Mouse (Mus musculus) liver, embryonic 11.5 days (tissue): Measurements from ENCODE around the gene Wsb2. TPM values are rescaled to one million over a fixed set of nuclear protein-coding genes. Genes with fewer than 3 reads are reported as not detected.

Experiments used
- ATAC-seq: fragments of 200-750 bp; cut with Nextera tagmentation; replicated peaks from 2 replicates; pipeline ENCODE4 v1.8.0; 2017; ENCODE audit warnings: moderate number of reproducible peaks, mild to moderate bottlenecking, moderate TSS enrichment, moderate library complexity; ENCODE audit not compliant: low FRiP score
- DNase-seq: peaks from one replicate; pipeline ENCODE4 v3.0.0-alpha.2; 2017; ENCODE audit warnings: low spot score
- H3K27ac ChIP-seq: fragments of 300-500 bp; sonication (generic); 2 replicates; pipeline ENCODE4 v1.5.1; 2014; ENCODE audit warnings: mild to moderate bottlenecking, low read depth, low read length, control low read depth
- H3K27me3 ChIP-seq: fragments of 300-500 bp; sonication (generic); replicated peaks from 2 replicates; pipeline ENCODE4 v1.6.1; 2014; ENCODE audit warnings: low read length, mixed read lengths; ENCODE audit not compliant: control insufficient read depth, insufficient read depth
- H3K36me3 ChIP-seq: fragments of 300-500 bp; sonication (generic); 2 replicates; pipeline ENCODE4 v1.6.1; 2014; ENCODE audit warnings: mild to moderate bottlenecking, low read length, moderate library complexity, mixed read lengths; ENCODE audit not compliant: control insufficient read depth, insufficient read depth
- H3K4me1 ChIP-seq: fragments of 300-500 bp; sonication (generic); replicated peaks from 2 replicates; pipeline ENCODE4 v1.6.1; 2014; ENCODE audit warnings: low read length, mixed read lengths; ENCODE audit not compliant: control insufficient read depth, insufficient read depth
- H3K4me2 ChIP-seq: fragments of 300-500 bp; sonication (generic); 2 replicates; pipeline ENCODE4 v1.6.1; 2014; ENCODE audit warnings: mild to moderate bottlenecking, control low read depth, moderate library complexity
- H3K4me3 ChIP-seq: fragments of 300-500 bp; sonication (generic); 2 replicates; pipeline ENCODE4 v1.5.1; 2014; ENCODE audit warnings: low read depth, low read length, control low read depth
- H3K9ac ChIP-seq: fragments of 300-500 bp; sonication (generic); 2 replicates; pipeline ENCODE4 v1.6.1; 2014; ENCODE audit warnings: low read depth, low read length, control low read depth
- H3K9me3 ChIP-seq: fragments of 300-500 bp; sonication (generic); 2 replicates; pipeline ENCODE4 v1.6.1; 2016; ENCODE audit warnings: low read length, inconsistent platforms, mixed read lengths; ENCODE audit not compliant: control insufficient read depth
- WGBS: fragments of 180-500 bp; shearing (Covaris S2); extraction: QIAGEN DNeasy Blood & Tissue Kit; methylation state at CpG from one replicate; pipeline ENCODE4 v1.1.7; 2014; 5-methylcytosine and 5-hydroxymethylcytosine counted together
- polyA plus RNA-seq: library from polyadenylated mRNA; unstranded; fragments of >200 nt; fragmentation: Nextera tagmentation; extraction: Ambion mirVana; gene quantifications from 2 replicates; pipeline ENCODE4 v1.2.1, GENCODE M21; 2014

The Wsb2 gene
- polyA plus RNA-seq, 1 experiment from 2014 or later: 36.3 TPM

DNA sequence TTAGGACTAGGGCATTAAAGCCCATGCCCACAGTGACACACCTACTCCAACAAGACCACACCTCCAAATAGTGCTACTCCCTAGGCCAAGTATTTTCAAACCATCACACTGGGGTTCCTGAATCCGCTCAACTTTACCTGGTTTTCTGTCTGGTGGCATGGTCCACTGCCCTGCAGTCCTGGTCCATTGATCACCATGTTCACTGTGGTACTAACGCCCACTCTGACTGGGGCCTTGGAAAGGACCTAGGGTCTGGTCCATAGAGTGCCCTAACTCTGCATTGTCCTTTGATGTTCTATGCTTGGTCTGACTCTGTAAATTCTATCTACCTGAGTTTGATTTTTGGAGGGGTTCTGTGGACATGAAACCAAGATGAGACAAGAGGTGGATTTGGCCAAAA, 9.3 kb upstream of the Wsb2 start:
- Histone ChIP-seq H3K4me3 (no peak overlapping the region), H3K4me2 (peak overlapping the region; percentile 12; the same call in 1 of the 2 replicates), H3K27ac (no peak overlapping the region), H3K9me3 (no peaks in the 10 kb centered on the region), H3K27me3 (no peaks in the 10 kb centered on the region), H3K9ac (no peak overlapping the region), H3K4me1 (no peaks in the 10 kb centered on the region), H3K36me3 (no peaks in the 10 kb centered on the region)
- DNase-seq (no peak), ATAC-seq (no peak)
- 90% methylated on average over 2 of the region's 2 CpGs for WGBS

DNA sequence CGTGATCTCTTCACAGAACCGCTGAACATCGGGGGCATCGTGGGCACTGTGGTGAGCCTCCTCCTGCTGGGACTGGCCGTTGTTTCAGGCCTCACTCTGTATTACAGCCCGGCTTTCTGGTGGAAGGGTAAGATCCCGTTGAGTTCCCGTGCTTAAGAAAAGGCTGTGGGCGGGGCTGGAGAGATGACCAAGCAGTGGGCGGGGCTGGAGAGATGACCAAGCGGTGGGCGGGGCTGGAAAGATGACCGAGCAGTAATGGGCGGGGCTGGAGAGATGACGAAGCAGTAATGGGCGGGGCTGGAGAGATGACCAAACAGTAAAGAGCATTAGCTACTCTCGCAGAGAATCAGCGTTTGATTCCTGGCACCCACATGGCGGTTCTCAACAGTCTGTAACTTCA, 8.8 kb upstream of the Wsb2 start:
- peak; percentile 67 for DNase-seq
- WGBS: 28% methylated on average over 19 of the region's 19 CpGs
- Histone ChIP-seq H3K27ac (no peak overlapping the region), H3K36me3 (no peaks in the 10 kb centered on the region), H3K4me2 (peak overlapping the region; percentile 41; the same call in 1 of the 2 replicates), H3K27me3 (no peaks in the 10 kb centered on the region), H3K9me3 (no peaks in the 10 kb centered on the region), H3K9ac (no peak overlapping the region), H3K4me3 (no peak overlapping the region), H3K4me1 (no peaks in the 10 kb centered on the region)
- peak; percentile 61; the same call in 1 of the 2 replicates for ATAC-seq

GRCm38 (mm10) chr5:117354121-117354520, 3.0 kb upstream of the Wsb2 start:
- 40% methylated on average over 8 of the region's 8 CpGs for WGBS
- H3K27me3 ChIP-seq: peaks cover 3% of the 10 kb centered on the region; the same call in 1 of the 2 replicates

DNA sequence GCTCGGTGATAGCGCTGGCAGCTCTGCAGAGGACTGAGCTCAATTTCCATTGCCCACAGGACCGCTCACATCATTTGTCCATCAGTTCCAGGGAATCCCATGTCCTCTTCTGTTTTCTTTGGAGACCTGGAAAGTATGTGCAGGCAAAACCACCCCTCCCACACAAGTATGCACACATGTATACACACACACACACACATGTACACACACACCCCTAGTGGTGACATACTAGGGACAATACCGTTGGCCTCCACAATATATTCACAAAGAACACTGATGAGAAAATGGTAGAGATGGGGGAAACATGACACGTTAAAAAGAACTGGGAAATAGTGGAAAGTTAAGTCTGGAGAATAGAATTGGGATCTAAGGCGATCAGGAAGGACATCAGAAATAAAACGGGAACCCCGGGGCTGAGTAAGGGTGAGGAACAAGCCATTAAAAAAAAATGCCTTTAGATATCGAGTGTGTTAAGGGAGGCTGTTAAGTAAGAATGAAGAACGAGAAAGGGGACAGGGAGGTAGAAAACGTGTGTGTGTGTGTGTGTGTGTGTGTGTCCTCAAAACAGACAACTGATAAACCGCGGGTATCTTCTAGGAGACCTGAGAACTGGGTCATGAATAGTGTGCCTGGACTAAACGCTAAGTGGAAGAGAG, 1.3 kb upstream of the Wsb2 start:
- no peak for ATAC-seq
- peaks cover 39% of the 10 kb centered on the region for H3K4me1 ChIP-seq
- H3K4me3 ChIP-seq: peak overlapping the region; percentile 94; the same call in 1 of the 2 replicates
- WGBS: 32% methylated on average over 14 of the region's 14 CpGs
- no peak overlapping the region for H3K9ac ChIP-seq
- peak overlapping the region; percentile 97 for H3K4me2 ChIP-seq
- 0 out of 2 replicates have a peak overlapping the region, but pooled peaks have one; percentile 11 for H3K27ac ChIP-seq
- DNase-seq: no peak
- H3K36me3 ChIP-seq: no peaks in the 10 kb centered on the region
- peaks cover 3% of the 10 kb centered on the region; the same call in 1 of the 2 replicates for H3K27me3 ChIP-seq
- H3K9me3 ChIP-seq: no peaks in the 10 kb centered on the region

More at GRCm38 (mm10) chr5:117354121-117354520, 3.0 kb upstream of the Wsb2 start:
- no peak overlapping the region for H3K9ac ChIP-seq
- no peak overlapping the region for H3K4me3 ChIP-seq
- ATAC-seq (no peak), DNase-seq (no peak)
- H3K27ac ChIP-seq: no peak overlapping the region
- no peak overlapping the region for H3K4me2 ChIP-seq
- peaks cover 23% of the 10 kb centered on the region for H3K4me1 ChIP-seq
- no peaks in the 10 kb centered on the region for H3K36me3 ChIP-seq
- H3K9me3 ChIP-seq: no peaks in the 10 kb centered on the region

- H3K27me3 ChIP-seq: peaks cover 3% of the 10 kb centered on the region; the same call in 1 of the 2 replicates
- peaks cover 47% of the 10 kb centered on the region for H3K4me1 ChIP-seq
- under 1% methylated on average over 19 of the region's 24 CpGs for WGBS
- peak; percentile 11 for ATAC-seq
- peak overlapping the region; percentile 81 for H3K27ac ChIP-seq
- DNase-seq: peak; percentile 64
- H3K4me3 ChIP-seq: peak overlapping the region; percentile 94
- H3K4me2 ChIP-seq: peak overlapping the region; percentile 97
- H3K9me3 ChIP-seq: no peaks in the 10 kb centered on the region
- H3K9ac ChIP-seq: peak overlapping the region; percentile 87
- H3K36me3 ChIP-seq: no peaks in the 10 kb centered on the region
Observed at GRCm38 (mm10) chr5:117356365-117357128, 557 bp upstream of the Wsb2 start.

DNA sequence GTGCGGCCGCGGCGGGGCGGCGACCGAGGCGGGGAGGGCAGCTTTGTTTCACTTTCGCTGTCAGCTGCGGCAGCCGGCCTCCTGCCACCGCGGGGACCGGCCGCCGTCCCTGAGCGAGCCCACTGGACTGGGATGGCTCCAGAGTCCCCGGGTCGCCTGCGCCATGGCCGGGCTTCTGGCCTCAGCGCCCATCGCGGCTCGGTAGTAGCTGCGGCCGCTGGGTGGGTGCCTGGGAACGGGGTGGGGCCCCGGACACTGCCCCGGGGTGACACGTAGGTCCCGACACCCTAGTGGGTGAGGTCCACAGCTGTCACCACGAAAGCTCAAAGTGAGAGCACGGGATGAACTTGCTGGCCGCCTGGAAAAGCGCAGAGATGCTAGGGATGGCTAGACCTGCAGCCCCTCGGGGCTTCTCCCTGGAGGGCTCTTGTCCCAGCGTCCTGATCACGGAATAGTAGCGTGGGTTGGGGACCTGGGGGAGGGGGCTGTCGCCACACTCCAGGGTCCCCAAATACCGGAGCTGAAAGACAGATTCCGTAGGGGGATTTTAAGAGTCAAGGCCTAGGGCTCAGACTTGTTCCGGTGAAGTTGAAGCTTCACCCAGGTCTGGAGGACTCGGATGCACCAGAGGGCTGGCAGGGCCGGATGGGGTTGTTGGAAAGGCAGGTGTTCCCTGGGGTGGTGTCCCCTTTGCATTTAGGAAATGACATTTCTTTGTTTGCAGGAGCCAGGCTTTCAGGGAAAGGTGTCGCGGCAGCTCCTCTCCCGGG, 559 bp downstream of the Wsb2 start:
- Histone ChIP-seq H3K27me3 (peaks cover 3% of the 10 kb centered on the region; the same call in 1 of the 2 replicates), H3K9me3 (no peaks in the 10 kb centered on the region), H3K4me1 (peaks cover 49% of the 10 kb centered on the region), H3K27ac (peak overlapping the region; percentile 81), H3K4me2 (peak overlapping the region; percentile 97), H3K36me3 (no peaks in the 10 kb centered on the region), H3K9ac (peak overlapping the region; percentile 87), H3K4me3 (peak overlapping the region; percentile 94)
- peak; percentile 65 for DNase-seq
- WGBS: 1% methylated on average over 49 of the region's 49 CpGs
- peak; percentile 53 for ATAC-seq

DNA sequence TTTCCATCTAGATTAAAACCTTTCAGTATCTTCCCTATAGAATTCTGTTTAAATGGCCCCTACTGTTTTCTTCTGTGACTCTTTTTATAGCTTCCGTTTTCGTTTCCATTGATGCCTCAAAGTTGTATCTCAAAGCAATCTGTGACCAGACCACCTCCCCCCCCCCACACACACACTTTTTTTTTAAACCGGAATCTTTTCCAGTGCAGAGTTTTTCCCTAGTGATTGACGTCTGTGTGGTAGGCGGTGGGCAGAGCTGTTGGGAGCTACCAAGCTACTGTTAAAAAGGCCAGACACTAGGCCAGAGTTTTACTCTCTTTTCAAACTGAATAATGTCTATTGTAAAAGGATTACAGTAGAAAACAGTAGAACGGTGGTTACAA, 1.1 kb downstream of the Wsb2 start:
- Histone ChIP-seq H3K4me2 (peak overlapping the region; percentile 97), H3K9ac (peak overlapping the region; percentile 87), H3K27ac (peak overlapping the region; percentile 81), H3K27me3 (peaks cover 3% of the 10 kb centered on the region; the same call in 1 of the 2 replicates), H3K36me3 (no peaks in the 10 kb centered on the region), H3K4me1 (peaks cover 49% of the 10 kb centered on the region), H3K9me3 (no peaks in the 10 kb centered on the region), H3K4me3 (peak overlapping the region; percentile 94)
- 11% methylated on average over 6 of the region's 6 CpGs for WGBS
- ATAC-seq (no peak), DNase-seq (no peak)

- no peak for ATAC-seq
- Histone ChIP-seq H3K4me3 (no peak overlapping the region), H3K4me1 (peaks cover 49% of the 10 kb centered on the region), H3K36me3 (no peaks in the 10 kb centered on the region), H3K27me3 (peaks cover 3% of the 10 kb centered on the region; the same call in 1 of the 2 replicates), H3K9ac (no peak overlapping the region), H3K27ac (no peak overlapping the region), H3K9me3 (no peaks in the 10 kb centered on the region), H3K4me2 (peak overlapping the region; percentile 97)
- WGBS: 39% methylated on average over 11 of the region's 11 CpGs
- DNase-seq: peak; percentile 64
Observed at GRCm38 (mm10) chr5:117358725-117359124, 1.6 kb downstream of the Wsb2 start.
